Mouse (Mus musculus) forebrain, embryonic 12.5 days (tissue): Measurements from ENCODE around the gene Tmem171. TPM values are rescaled to one million over a fixed set of nuclear protein-coding genes. Genes with fewer than 3 reads are reported as not detected.

ENCODE experiments used
- ATAC-seq: fragments of 200-750 bp; cut with Nextera tagmentation; 2 replicates; pipeline ENCODE4 v1.8.0; 2017; ENCODE audit warnings: moderate TSS enrichment; ENCODE audit not compliant: low FRiP score
- H3K27ac ChIP-seq: fragments of 300-500 bp; sonication (generic); 2 replicates; pipeline ENCODE4 v1.5.1; 2016; ENCODE audit warnings: mild to moderate bottlenecking
- H3K27me3 ChIP-seq: fragments of 300-500 bp; sonication (generic); 2 replicates; pipeline ENCODE4 v1.6.1; 2016; ENCODE audit warnings: mild to moderate bottlenecking
- H3K36me3 ChIP-seq: fragments of 300-500 bp; sonication (generic); replicated peaks from 2 replicates; pipeline ENCODE4 v1.6.1; 2016; ENCODE audit warnings: mild to moderate bottlenecking
- H3K4me1 ChIP-seq: fragments of 300-500 bp; sonication (generic); 2 replicates; pipeline ENCODE4 v1.6.1; 2016
- H3K4me2 ChIP-seq: fragments of 300-500 bp; sonication (generic); 2 replicates; pipeline ENCODE4 v1.6.1; 2016; ENCODE audit warnings: mild to moderate bottlenecking, moderate library complexity
- H3K4me3 ChIP-seq: fragments of 300-500 bp; sonication (generic); replicated peaks from 2 replicates; pipeline ENCODE4 v1.5.1; 2016; ENCODE audit warnings: mild to moderate bottlenecking
- H3K9ac ChIP-seq: fragments of 300-500 bp; sonication (generic); 2 replicates; pipeline ENCODE4 v1.6.1; 2016; ENCODE audit warnings: mild to moderate bottlenecking
- H3K9me3 ChIP-seq: fragments of 300-500 bp; sonication (generic); 2 replicates; pipeline ENCODE4 v1.6.1; 2016
- WGBS: fragments of 180-500 bp; shearing (Covaris S2); methylation state at CpG from one replicate; pipeline ENCODE4 v1.1.7; 2016; 5-methylcytosine and 5-hydroxymethylcytosine counted together
- polyA plus RNA-seq: library from polyadenylated mRNA; unstranded; fragments of >200 nt; fragmentation: Nextera tagmentation; extraction: Ambion mirVana; gene quantifications from 2 replicates; pipeline ENCODE4 v1.2.1, GENCODE M21; 2016

Tmem171 gene
- polyA plus RNA-seq, 1 experiment from 2014 or later: not detected

DNA sequence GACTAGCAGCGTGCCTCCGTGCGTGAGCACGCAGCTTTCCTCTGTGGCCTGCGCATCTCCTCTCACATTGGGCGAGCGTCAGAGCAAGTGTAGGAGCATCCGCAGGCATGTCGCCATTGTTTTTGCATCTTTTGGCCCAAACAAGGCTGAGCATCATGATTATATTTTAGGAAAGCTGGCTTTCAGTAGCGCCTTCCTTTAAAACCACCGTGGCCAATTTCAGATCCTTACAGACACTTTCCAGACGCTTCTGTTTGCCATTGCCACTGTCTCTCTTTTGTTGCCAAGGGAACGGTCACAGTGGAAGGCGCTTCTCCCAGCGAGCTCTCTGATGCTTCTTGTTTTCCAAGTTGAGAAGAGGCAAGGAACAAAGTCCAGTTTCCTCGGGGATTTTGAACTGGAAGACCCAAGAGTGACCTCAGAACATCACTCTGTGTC, 38.6 kb downstream of the Tmem171 start:
- Histone ChIP-seq H3K4me3 (no peak overlapping the region), H3K27ac (no peak overlapping the region), H3K9me3 (no peaks in the 10 kb centered on the region), H3K36me3 (no peaks in the 10 kb centered on the region), H3K27me3 (no peaks in the 10 kb centered on the region), H3K4me1 (no peaks in the 10 kb centered on the region), H3K9ac (no peak overlapping the region), H3K4me2 (no peak overlapping the region)
- no peak for ATAC-seq
- WGBS: 88% methylated on average over 16 of the region's 16 CpGs

DNA sequence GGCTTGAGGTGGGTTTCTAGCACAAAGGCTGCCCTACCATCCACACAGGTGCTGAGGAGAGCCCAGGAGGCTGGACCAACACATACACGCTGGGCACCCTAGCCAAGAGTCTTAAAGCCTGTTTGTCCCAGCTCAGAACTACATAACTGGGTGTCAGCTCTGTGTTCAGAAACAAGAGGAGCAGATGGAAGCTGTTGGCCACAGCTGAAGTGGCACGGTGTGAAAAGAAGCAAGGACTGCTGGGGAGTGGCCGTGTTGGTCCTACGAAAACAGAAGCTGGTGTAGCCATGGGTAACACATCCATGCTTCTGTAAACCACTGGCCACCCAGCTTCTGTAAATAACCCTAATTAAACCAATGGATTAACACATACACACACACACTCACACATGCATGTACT, 39.3 kb downstream of the Tmem171 start:
- Histone ChIP-seq H3K27ac (no peak overlapping the region), H3K4me2 (no peak overlapping the region), H3K9ac (no peak overlapping the region), H3K4me3 (no peak overlapping the region), H3K9me3 (no peaks in the 10 kb centered on the region), H3K36me3 (no peaks in the 10 kb centered on the region), H3K4me1 (no peaks in the 10 kb centered on the region), H3K27me3 (no peaks in the 10 kb centered on the region)
- WGBS: 89% methylated on average over 4 of the region's 4 CpGs
- no peak for ATAC-seq

DNA sequence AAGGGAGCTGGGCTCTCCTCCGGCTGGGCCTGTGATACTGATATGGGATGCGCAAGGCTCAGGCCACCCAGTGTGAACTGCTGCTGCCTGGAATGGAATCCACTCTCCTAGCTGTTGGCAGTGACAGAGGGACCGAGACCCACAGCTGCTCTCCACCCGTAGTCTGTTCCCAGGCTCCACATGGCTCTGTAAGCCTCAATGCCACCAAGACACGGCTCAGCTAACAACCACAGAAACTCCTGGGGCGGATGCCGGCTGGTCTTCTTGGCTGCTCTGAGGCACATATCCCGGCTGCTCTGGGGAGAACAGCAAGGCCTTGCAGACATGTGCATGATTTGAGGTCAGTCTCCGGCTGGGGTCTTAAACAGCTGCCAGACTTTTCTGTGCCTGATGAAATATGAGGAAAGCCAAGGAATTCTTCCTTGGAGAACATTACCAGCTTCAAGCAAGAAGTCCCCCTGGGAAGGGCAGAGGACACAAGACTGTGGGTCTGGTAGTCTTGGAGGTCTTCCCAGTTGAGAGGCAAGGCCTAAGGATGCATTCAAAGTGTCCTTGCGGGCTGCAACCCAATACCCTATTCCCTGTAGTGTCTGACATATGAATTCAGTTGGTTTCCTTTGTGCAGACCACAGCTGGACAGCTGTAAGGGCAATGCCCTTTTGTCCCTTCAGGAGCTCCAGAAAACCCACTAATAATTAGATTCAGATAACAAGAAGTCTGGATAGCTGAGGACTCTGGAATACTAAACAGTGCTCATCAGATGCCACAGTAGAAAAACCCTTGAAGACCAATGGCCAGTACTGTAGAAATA, 40.3 kb downstream of the Tmem171 start:
- WGBS: 85% methylated on average over 10 of the region's 10 CpGs
- no peak overlapping the region for H3K27ac ChIP-seq

DNA sequence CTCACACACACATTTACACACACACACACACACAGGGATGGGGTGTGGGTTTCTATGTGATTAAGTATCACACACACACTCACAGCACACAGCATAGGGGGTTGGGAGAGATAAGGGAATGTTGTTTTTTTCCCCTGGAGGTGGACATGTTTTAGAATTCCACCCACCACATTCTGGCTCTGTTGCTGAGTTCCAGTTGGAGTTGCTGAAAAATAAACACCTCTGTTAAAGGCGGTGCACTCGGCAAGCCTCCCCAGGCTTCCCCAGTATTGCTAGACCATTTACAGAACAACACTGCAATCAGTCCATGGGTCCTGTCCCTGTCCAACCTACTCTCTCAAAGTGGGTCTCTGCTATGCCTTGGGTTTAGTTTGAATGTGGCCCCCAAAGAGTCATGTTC, 42.4 kb downstream of the Tmem171 start:
- Histone ChIP-seq H3K9ac (no peak overlapping the region), H3K9me3 (0 out of 2 replicates have a peak, but pooled peaks cover 3% of the 10 kb centered on the region), H3K4me2 (no peak overlapping the region), H3K27ac (no peak overlapping the region), H3K27me3 (no peaks in the 10 kb centered on the region), H3K36me3 (no peaks in the 10 kb centered on the region), H3K4me1 (no peaks in the 10 kb centered on the region), H3K4me3 (no peak overlapping the region)
- WGBS: 93% methylated on average over 2 of the region's 2 CpGs
- no peak for ATAC-seq

More for the DNA sequence above, 40.3 kb downstream of the Tmem171 start:
- Histone ChIP-seq H3K9me3 (no peaks in the 10 kb centered on the region), H3K4me1 (no peaks in the 10 kb centered on the region), H3K9ac (no peak overlapping the region), H3K27me3 (no peaks in the 10 kb centered on the region), H3K36me3 (no peaks in the 10 kb centered on the region), H3K4me2 (no peak overlapping the region), H3K4me3 (no peak overlapping the region)
- ATAC-seq: no peak

DNA sequence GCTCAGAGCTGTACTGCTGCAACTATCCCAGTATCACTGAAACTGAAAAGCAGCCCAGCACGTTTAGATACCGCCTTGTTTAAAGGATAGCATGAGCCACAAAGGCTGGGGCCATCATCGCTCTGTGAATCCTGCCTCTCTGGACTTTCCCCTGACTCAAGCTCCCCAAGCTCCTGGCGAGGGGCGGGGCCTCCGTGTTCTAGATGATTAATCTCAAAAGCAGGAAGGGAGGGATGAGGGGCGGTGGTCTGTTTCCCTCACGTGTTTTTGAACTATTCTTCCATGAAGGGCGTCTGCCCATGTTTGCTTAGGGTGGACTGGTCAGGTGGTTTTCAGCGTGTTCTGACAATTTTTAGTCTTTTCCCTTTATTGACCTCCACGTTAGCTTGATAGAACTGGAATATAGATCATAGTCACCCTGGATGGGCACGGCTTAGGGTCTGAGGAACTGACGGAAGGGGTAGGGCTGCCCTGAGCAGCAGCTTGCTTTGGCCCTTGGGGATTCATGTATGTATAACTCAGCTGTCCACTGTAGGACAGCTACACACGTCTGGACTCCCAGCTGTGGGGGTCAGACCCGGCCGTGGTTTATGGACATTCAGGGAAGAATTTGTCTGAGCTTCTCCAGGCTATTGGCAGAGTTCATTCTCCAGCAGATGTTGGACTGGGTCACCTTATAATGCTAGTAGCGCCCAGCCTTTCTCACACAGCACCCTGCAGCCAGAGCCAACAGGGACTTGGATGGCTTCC, 43.2 kb downstream of the Tmem171 start:
- Histone ChIP-seq H3K4me3 (no peak overlapping the region), H3K9me3 (0 out of 2 replicates have a peak, but pooled peaks cover 3% of the 10 kb centered on the region), H3K4me1 (no peaks in the 10 kb centered on the region), H3K27ac (no peak overlapping the region), H3K9ac (no peak overlapping the region), H3K27me3 (no peaks in the 10 kb centered on the region), H3K36me3 (no peaks in the 10 kb centered on the region), H3K4me2 (no peak overlapping the region)
- no peak for ATAC-seq
- WGBS: 80% methylated on average over 17 of the region's 17 CpGs

DNA sequence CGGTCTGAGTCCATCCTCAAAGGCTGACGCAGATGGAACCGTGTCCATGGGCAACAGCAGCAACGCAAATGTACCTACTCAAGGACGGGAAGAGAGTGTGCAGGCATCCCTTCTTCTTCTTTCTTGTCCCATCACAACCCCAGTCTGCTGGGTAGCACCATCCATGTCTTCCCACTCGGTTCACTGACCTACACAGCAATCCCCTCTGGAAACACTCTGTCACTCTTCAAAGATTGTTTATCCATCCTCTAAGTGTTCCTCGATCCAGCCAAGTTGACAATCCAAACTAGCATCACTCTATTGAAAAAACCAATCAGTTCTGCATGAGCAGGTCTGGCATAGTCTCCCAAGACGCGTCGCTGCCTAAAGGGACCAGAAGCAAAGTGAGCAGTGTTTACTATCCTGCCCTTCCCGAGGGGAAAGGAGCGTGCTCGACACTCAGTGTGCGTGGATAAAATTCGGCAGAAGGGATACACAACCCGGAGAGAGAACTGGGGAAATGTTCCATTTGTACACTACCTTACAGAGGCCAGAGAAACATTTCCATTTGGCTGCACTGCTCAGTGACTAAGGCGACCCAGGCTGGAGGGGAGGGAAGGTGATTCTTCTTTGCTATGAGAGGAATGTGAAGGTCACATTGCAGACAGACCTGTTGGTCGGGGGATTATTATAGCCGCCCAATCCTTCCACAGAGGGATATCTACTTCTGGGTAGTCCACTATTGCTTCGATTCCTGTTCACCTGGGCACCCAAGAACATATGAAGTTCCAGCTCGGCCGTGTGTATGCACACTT, 46.7 kb downstream of the Tmem171 start:
- Histone ChIP-seq H3K36me3 (no peaks in the 10 kb centered on the region), H3K4me2 (no peak overlapping the region), H3K4me3 (no peak overlapping the region), H3K9me3 (0 out of 2 replicates have a peak, but pooled peaks cover 3% of the 10 kb centered on the region), H3K9ac (no peak overlapping the region), H3K27me3 (no peaks in the 10 kb centered on the region), H3K4me1 (no peaks in the 10 kb centered on the region), H3K27ac (no peak overlapping the region)
- 87% methylated on average over 22 of the region's 22 CpGs for WGBS
- ATAC-seq: no peak

DNA sequence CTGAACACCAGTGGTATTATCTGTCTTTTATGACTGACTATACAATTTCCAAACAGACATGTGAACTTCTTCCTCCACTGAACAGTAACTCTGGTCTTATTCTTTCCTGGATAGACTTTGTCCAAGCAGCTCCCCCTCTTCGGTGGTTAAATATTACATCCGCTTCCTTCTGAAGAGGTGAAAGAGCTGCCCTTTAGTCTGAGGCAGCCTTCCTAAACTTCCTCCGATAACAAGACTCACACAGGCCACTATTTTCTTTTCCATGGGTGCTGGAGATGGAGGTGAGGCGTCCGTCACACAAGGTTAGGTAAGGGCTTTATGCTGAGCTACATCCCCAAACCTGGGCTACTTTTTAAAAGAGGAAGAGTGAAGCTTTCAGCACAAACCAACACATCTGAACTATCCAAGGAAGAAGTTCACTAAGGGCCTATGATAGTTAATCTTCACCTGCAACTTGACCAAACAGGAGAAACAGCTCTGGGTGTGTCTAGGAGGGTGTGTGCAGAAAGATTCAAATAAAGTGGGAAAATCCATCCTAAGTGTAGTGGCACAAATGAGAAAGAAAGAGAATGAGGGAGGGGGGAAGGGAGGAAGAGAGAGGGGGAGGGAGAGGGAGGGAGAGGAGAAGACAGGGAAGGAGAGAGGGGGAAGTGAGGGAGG, 56.0 kb downstream of the Tmem171 start:
- H3K36me3 ChIP-seq: no peaks in the 10 kb centered on the region
- WGBS: 93% methylated on average over 5 of the region's 5 CpGs
- H3K4me1 ChIP-seq: no peaks in the 10 kb centered on the region
- no peak overlapping the region for H3K4me3 ChIP-seq
- no peak for ATAC-seq
- H3K9me3 ChIP-seq: no peaks in the 10 kb centered on the region
- H3K27ac ChIP-seq: no peak overlapping the region
- no peak overlapping the region for H3K9ac ChIP-seq
- H3K4me2 ChIP-seq: no peak overlapping the region
- no peaks in the 10 kb centered on the region; the same call in 1 of the 2 replicates for H3K27me3 ChIP-seq

DNA sequence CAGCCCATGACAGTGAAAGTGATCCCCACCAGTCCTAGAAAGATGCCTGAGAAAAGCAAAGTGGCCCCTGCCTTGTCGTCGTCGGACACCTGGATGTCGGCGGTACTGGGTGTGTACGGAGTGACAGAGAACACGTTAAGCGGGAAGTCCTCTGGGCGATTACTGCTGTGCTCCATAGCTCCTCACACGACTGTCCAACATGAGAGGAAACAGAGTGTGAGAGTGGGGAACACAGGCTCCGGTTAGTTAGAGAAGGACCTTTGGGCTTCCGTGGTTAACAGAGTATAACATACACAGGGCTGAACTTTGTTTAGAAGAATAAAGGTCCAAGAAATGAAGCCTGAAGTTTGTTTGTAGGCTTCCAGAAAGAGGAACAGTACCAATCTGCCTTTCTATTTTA, 57.5 kb downstream of the Tmem171 start, which contains the start of gene Tmem174:
TSS of gene Tmem174 (minus strand) at position 266 of the 400 bp plus-strand sequence.
- H3K4me2 ChIP-seq: no peak within 1 kb of the TSS
- ATAC-seq: no peak
- 91% methylated on average over 12 of the region's 12 CpGs for WGBS

DNA sequence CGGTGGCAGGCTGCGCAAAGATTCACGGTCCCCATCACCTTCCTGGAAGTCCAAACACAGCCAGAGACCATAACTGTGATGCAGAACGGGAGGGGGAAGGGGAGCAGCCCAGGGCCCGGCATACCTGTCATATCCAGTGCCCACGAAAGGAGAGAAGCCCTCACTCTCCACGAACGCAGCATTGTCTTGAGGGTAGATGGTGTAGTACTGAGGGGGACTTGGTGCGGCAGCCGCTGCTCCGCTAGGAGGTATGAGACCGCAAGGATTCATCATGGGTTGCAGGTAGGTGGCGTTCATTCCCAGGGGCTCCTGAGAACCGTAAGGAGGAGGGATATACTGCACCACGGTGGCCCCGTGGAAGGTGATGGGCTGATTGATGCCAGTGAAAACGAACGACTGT, 58.1 kb downstream of the Tmem171 start:
- Histone ChIP-seq H3K27ac (no peak overlapping the region), H3K9me3 (no peaks in the 10 kb centered on the region), H3K9ac (no peak overlapping the region), H3K4me3 (no peak overlapping the region), H3K27me3 (no peaks in the 10 kb centered on the region; the same call in 1 of the 2 replicates), H3K36me3 (no peaks in the 10 kb centered on the region), H3K4me2 (no peak overlapping the region), H3K4me1 (no peaks in the 10 kb centered on the region)
- 72% methylated on average over 18 of the region's 18 CpGs for WGBS
- ATAC-seq: no peak

More for the DNA sequence above, 57.5 kb downstream of the Tmem171 start, which contains the start of gene Tmem174:
- H3K27me3 ChIP-seq: no peaks in the 10 kb centered on the region; the same call in 1 of the 2 replicates
- H3K4me3 ChIP-seq: no peak within 1 kb of the TSS
- H3K9ac ChIP-seq: no peak within 1 kb of the TSS
- H3K4me1 ChIP-seq: no peaks in the 10 kb centered on the region
- no peaks in the 10 kb centered on the region for H3K9me3 ChIP-seq
- H3K27ac ChIP-seq: no peak within 1 kb of the TSS
- no peaks in the 10 kb centered on the region for H3K36me3 ChIP-seq
